Mouse (Mus musculus) heart, postnatal 0 days (tissue): ENCODE measurements around the gene Adamts12. TPM values are rescaled to one million over a fixed set of nuclear protein-coding genes. Genes with fewer than 3 reads are reported as not detected.

Experiments used
- ATAC-seq: fragments of 200-750 bp; cut with Nextera tagmentation; 2 replicates; pipeline ENCODE4 v1.8.0; 2017; ENCODE audit warnings: low read depth, moderate number of reproducible peaks, moderate library complexity; ENCODE audit not compliant: insufficient read depth
- DNase-seq: peaks from one replicate; pipeline ENCODE4 v3.0.0-alpha.2; 2016; ENCODE audit warnings: low spot score
- H3K27ac ChIP-seq: fragments of 300-500 bp; sonication (generic); 2 replicates; pipeline ENCODE4 v1.5.1; 2014; ENCODE audit warnings: low read depth, mild to moderate bottlenecking
- H3K27me3 ChIP-seq: fragments of 300-500 bp; sonication (generic); 2 replicates; pipeline ENCODE4 v1.6.1; 2014; ENCODE audit warnings: low read length, mixed read lengths; ENCODE audit not compliant: control insufficient read depth, insufficient read depth
- H3K36me3 ChIP-seq: fragments of 300-500 bp; sonication (generic); replicated peaks from 2 replicates; pipeline ENCODE4 v1.6.1; 2014; ENCODE audit warnings: low read length, mixed read lengths; ENCODE audit not compliant: control insufficient read depth, insufficient read depth
- H3K4me1 ChIP-seq: fragments of 300-500 bp; sonication (generic); 2 replicates; pipeline ENCODE4 v1.6.1; 2014; ENCODE audit warnings: antibody characterized with exemption; ENCODE audit not compliant: control insufficient read depth, insufficient read depth
- H3K4me2 ChIP-seq: fragments of 300-500 bp; sonication (generic); 2 replicates; pipeline ENCODE4 v1.6.1; 2014; ENCODE audit warnings: low read depth, mild to moderate bottlenecking, low read length, moderate library complexity
- H3K4me3 ChIP-seq: fragments of 300-500 bp; sonication (generic); 2 replicates; pipeline ENCODE4 v1.5.1; 2014; ENCODE audit warnings: low read depth, low read length
- H3K9ac ChIP-seq: fragments of 300-500 bp; sonication (generic); replicated peaks from 2 replicates; pipeline ENCODE4 v1.6.1; 2014; ENCODE audit warnings: low read depth, low read length, mixed read lengths
- H3K9me3 ChIP-seq: fragments of 300-500 bp; sonication (generic); replicated peaks from 2 replicates; pipeline ENCODE4 v1.6.1; 2016; ENCODE audit warnings: low read length; ENCODE audit not compliant: control insufficient read depth
- CTCF ChIP-seq: IDR thresholded peaks from 2 replicates; pipeline ENCODE4 v1.5.1; 2016; ENCODE audit warnings: antibody characterized with exemption, control low read depth, low read depth
- EP300 ChIP-seq: IDR thresholded peaks from 2 replicates; pipeline ENCODE4 v1.6.1; 2016; ENCODE audit warnings: antibody characterized with exemption, low read depth
- WGBS: fragments of 180-500 bp; shearing (Covaris S2); extraction: QIAGEN DNeasy Blood & Tissue Kit; methylation state at CpG from one replicate; pipeline ENCODE4 v1.1.7; 2014; 5-methylcytosine and 5-hydroxymethylcytosine counted together
- polyA plus RNA-seq: library from polyadenylated mRNA; unstranded; fragments of >200 nt; fragmentation: Nextera tagmentation; extraction: Ambion mirVana; gene quantifications from 2 replicates; pipeline ENCODE4 v1.2.1, GENCODE M21; 2015
- total RNA-seq: library from RNA; depleted of rRNA; stranded (reverse); fragments of >200 nt; gene quantifications from 2 replicates; pipeline ENCODE4 v1.2.3, GENCODE M21; 2014; ENCODE audit warnings: low replicate concordance; rRNA removed

Adamts12 gene
- total and polyA plus RNA-seq, 2 experiments from 2014 or later = 1.1 to 6.4 TPM

- DNase-seq (no peak), ATAC-seq (no peak)
- H3K9me3 ChIP-seq = no peaks in the 10 kb centered on the region
- no peak overlapping the region for H3K27ac ChIP-seq
- no peak overlapping the region for H3K4me3 ChIP-seq
- peaks cover 7% of the 10 kb centered on the region; the same call in 1 of the 2 replicates for H3K4me1 ChIP-seq
- H3K4me2 ChIP-seq = no peak overlapping the region
- H3K27me3 ChIP-seq = no peaks in the 10 kb centered on the region
- H3K9ac ChIP-seq = no peak overlapping the region
- H3K36me3 ChIP-seq = peaks cover 49% of the 10 kb centered on the region
- TF ChIP-seq CTCF (no peak), EP300 (no peak)
- WGBS = 88% methylated on average over 6 of the region's 6 CpGs
Measured at GRCm38 (mm10) chr15:11396421-11396820, 331.8 kb downstream of the Adamts12 start.

Other genes starting within 250 kb of the Adamts12 start
- 6.5 TPM in 1 of 2 replicates, not detected in the other for gene C1qtnf3, start 112.5 kb upstream of the Adamts12 start, total RNA-seq
- 0.16 and 1.3 TPM in 2 replicates for gene C1qtnf3, start 112.5 kb upstream of the Adamts12 start, polyA plus RNA-seq
- 11.2 and 25.5 TPM in 2 replicates for gene Amacr, start 83.0 kb upstream of the Adamts12 start, total RNA-seq
- gene Amacr, start 83.0 kb upstream of the Adamts12 start, polyA plus RNA-seq = 24.7 and 25.8 TPM in 2 replicates
- not detected in 2 replicates for gene Slc45a2, start 64.1 kb upstream of the Adamts12 start, total RNA-seq
- 0.12 and 0.18 TPM in 2 replicates for gene Slc45a2, start 64.1 kb upstream of the Adamts12 start, polyA plus RNA-seq
- gene Rxfp3, start 26.8 kb upstream of the Adamts12 start, total RNA-seq = 1.8 TPM in 1 of 2 replicates, not detected in the other
- 0.05 and 0.07 TPM in 2 replicates for gene Rxfp3, start 26.8 kb upstream of the Adamts12 start, polyA plus RNA-seq